Mouse (Mus musculus): ENCODE data around the gene Ttc16. TPM values are rescaled to one million over a fixed set of nuclear protein-coding genes. Genes with fewer than 3 reads are reported as not detected.
A peak's percentile ranks its signal among the peaks of the same experiment; 100 is the strongest.

The Ttc16 gene
- polyA plus RNA-seq, 1 experiment from 2014 or later, result 0.30 TPM

DNA sequence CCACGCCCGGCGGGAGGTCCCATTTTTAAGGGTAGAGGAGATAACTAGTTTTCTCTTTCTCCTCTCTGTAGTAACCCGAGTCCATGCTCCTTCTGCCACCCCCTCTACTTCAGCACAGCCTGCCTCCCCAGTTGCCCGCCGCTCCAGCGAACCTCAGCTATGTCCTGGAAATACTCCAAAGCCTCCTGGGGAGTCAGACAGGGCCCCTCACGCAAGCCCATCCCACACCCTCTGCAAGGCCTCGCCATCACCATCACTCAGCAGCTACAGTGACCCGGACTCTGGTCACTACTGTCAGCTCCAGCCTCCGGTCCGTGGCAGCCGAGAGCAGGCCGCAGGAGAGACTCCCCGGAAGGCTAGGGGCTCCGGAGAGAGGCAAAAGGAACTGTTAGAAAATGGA lies 26.4 kb downstream of the Ttc16 start:
- Histone ChIP-seq H3K27ac (ENCODE audit: low read depth, low read length) (no peak overlapping the region), H3K4me2 (no peak overlapping the region), H3K4me1 (replicated peaks; ENCODE audit: control insufficient read depth, insufficient read depth, low read length) (peaks cover 3% of the 10 kb centered on the region), H3K27me3 (replicated peaks; ENCODE audit: control insufficient read depth, insufficient read depth, low read length) (no peaks in the 10 kb centered on the region), H3K9me3 (ENCODE audit: control insufficient read depth, low read length) (no peaks in the 10 kb centered on the region), H3K36me3 (ENCODE audit: control insufficient read depth, insufficient read depth, low read length) (peaks cover 2% of the 10 kb centered on the region; the same call in 1 of the 2 replicates), H3K4me3 (ENCODE audit: low read depth, low read length) (no peak overlapping the region), H3K9ac (ENCODE audit: low read depth, low read length) (no peak overlapping the region)
- no peak for DNase-seq (ENCODE audit: low spot score)
- 90% methylated on average over 16 of the region's 16 CpGs for WGBS
- no peak for ATAC-seq (replicated peaks; ENCODE audit: low FRiP score)

GRCm38 (mm10) chr2:32744272-32744982 lies 31.0 kb downstream of the Ttc16 start:
- Histone ChIP-seq H3K9ac (ENCODE audit: low read depth, low read length) (no peak overlapping the region), H3K4me1 (replicated peaks; ENCODE audit: control insufficient read depth, insufficient read depth, low read length) (peaks cover 8% of the 10 kb centered on the region), H3K9me3 (ENCODE audit: control insufficient read depth, low read length) (no peaks in the 10 kb centered on the region), H3K27me3 (replicated peaks; ENCODE audit: control insufficient read depth, insufficient read depth, low read length) (peaks cover 22% of the 10 kb centered on the region), H3K4me3 (ENCODE audit: low read depth, low read length) (no peak overlapping the region), H3K4me2 (no peak overlapping the region), H3K36me3 (ENCODE audit: control insufficient read depth, insufficient read depth, low read length) (peaks cover 6% of the 10 kb centered on the region; the same call in 1 of the 2 replicates), H3K27ac (ENCODE audit: low read depth, low read length) (no peak overlapping the region)
- ATAC-seq (replicated peaks; ENCODE audit: low FRiP score) (no peak), DNase-seq (ENCODE audit: low spot score) (no peak)
- 74% methylated on average over 15 of the region's 15 CpGs for WGBS

DNA sequence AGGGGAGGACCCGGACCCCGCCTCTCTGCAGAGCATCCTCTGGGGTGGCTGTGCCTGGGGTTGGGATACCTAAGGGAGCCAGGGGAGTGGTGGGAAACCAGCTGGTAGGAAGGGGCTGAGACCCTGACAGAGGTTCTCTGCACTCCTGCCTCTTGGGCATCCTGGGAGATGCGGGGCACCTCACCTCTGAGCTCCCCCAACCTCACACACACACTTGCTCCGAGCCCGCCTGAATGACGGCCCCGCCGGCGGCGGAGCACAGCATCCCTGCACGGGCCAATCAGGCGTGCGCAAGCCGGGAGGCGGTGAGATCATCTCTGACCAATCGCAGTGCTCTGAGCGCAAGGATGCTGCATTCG lies 33.3 kb downstream of the Ttc16 start:
- Histone ChIP-seq H3K9me3 (ENCODE audit: control insufficient read depth, low read length) (no peaks in the 10 kb centered on the region), H3K9ac (ENCODE audit: low read depth, low read length) (no peak overlapping the region), H3K36me3 (ENCODE audit: control insufficient read depth, insufficient read depth, low read length) (0 out of 2 replicates have a peak, but pooled peaks cover 6% of the 10 kb centered on the region), H3K27ac (ENCODE audit: low read depth, low read length) (no peak overlapping the region), H3K4me2 (peak overlapping the region; percentile 80), H3K4me1 (replicated peaks; ENCODE audit: control insufficient read depth, insufficient read depth, low read length) (peaks cover 8% of the 10 kb centered on the region), H3K27me3 (replicated peaks; ENCODE audit: control insufficient read depth, insufficient read depth, low read length) (peaks cover 22% of the 10 kb centered on the region), H3K4me3 (ENCODE audit: low read depth, low read length) (no peak overlapping the region)
- WGBS, result 45% methylated on average over 18 of the region's 18 CpGs
- ATAC-seq (replicated peaks; ENCODE audit: low FRiP score) (no peak), DNase-seq (ENCODE audit: low spot score) (no peak)

- H3K4me1 ChIP-seq (replicated peaks; ENCODE audit: control insufficient read depth, insufficient read depth, low read length), result peaks cover 8% of the 10 kb centered on the region
- DNase-seq (ENCODE audit: low spot score), result peak; percentile 53
- H3K4me3 ChIP-seq (ENCODE audit: low read depth, low read length), result peak overlapping the region; percentile 41
- peaks cover 22% of the 10 kb centered on the region for H3K27me3 ChIP-seq (replicated peaks; ENCODE audit: control insufficient read depth, insufficient read depth, low read length)
- H3K9me3 ChIP-seq (ENCODE audit: control insufficient read depth, low read length), result no peaks in the 10 kb centered on the region
- peak overlapping the region; percentile 17; the same call in 1 of the 2 replicates for H3K9ac ChIP-seq (ENCODE audit: low read depth, low read length)
- ATAC-seq (replicated peaks; ENCODE audit: low FRiP score), result no peak
- no peak overlapping the region for H3K27ac ChIP-seq (ENCODE audit: low read depth, low read length)
- H3K4me2 ChIP-seq, result peak overlapping the region; percentile 80
- WGBS, result 20% methylated on average over 54 of the region's 58 CpGs
- 0 out of 2 replicates have a peak, but pooled peaks cover 6% of the 10 kb centered on the region for H3K36me3 ChIP-seq (ENCODE audit: control insufficient read depth, insufficient read depth, low read length)
Measured at GRCm38 (mm10) chr2:32741273-32742172, 33.9 kb downstream of the Ttc16 start.

GRCm38 (mm10) chr2:32740916-32741272 lies 34.5 kb downstream of the Ttc16 start, which contains the start of gene 6330409D20Rik:
Gene 6330409D20Rik, minus strand, starts transcription at chr2:32741016.
- Histone ChIP-seq H3K9ac (ENCODE audit: low read depth, low read length) (peak within 1 kb of the TSS; percentile 17; the same call in 1 of the 2 replicates), H3K9me3 (ENCODE audit: control insufficient read depth, low read length) (no peaks in the 10 kb centered on the region)
- WGBS, result 20% methylated on average over 11 of the region's 11 CpGs

DNA sequence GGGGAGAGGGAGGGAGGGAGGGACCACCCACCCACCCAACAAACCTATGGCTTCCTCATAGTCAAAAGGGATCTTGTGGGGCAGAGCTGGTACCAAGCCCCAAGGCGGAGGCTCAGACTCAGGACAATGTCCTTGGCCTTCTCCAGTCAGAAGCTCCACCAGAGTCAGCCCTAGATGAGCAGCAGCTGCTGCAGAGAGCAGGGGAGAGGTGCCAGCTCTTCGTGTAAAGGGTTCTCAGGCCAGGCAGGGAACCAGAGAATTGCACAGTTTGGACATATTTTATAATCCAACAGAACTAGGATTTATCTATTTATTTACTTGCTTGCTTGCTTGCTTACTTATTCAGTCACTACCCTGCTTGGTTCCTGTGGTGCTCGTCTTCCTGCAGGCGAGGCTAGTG lies 36.1 kb downstream of the Ttc16 start:
- Histone ChIP-seq H3K9me3 (ENCODE audit: control insufficient read depth, low read length) (no peaks in the 10 kb centered on the region), H3K4me3 (ENCODE audit: low read depth, low read length) (no peak overlapping the region), H3K9ac (ENCODE audit: low read depth, low read length) (no peak overlapping the region), H3K36me3 (ENCODE audit: control insufficient read depth, insufficient read depth, low read length) (0 out of 2 replicates have a peak, but pooled peaks cover 3% of the 10 kb centered on the region), H3K4me1 (replicated peaks; ENCODE audit: control insufficient read depth, insufficient read depth, low read length) (peaks cover 11% of the 10 kb centered on the region), H3K27me3 (replicated peaks; ENCODE audit: control insufficient read depth, insufficient read depth, low read length) (peaks cover 22% of the 10 kb centered on the region), H3K4me2 (no peak overlapping the region), H3K27ac (ENCODE audit: low read depth, low read length) (no peak overlapping the region)
- ATAC-seq (replicated peaks; ENCODE audit: low FRiP score) (no peak), DNase-seq (ENCODE audit: low spot score) (no peak)
- WGBS, result 62% methylated on average over 4 of the region's 4 CpGs

More at GRCm38 (mm10) chr2:32740916-32741272, 34.5 kb downstream of the Ttc16 start, which contains the start of gene 6330409D20Rik:
- Histone ChIP-seq H3K36me3 (ENCODE audit: control insufficient read depth, insufficient read depth, low read length) (0 out of 2 replicates have a peak, but pooled peaks cover 3% of the 10 kb centered on the region), H3K4me1 (replicated peaks; ENCODE audit: control insufficient read depth, insufficient read depth, low read length) (peaks cover 8% of the 10 kb centered on the region), H3K27me3 (replicated peaks; ENCODE audit: control insufficient read depth, insufficient read depth, low read length) (peaks cover 22% of the 10 kb centered on the region), H3K27ac (ENCODE audit: low read depth, low read length) (no peak within 1 kb of the TSS), H3K4me2 (peak within 1 kb of the TSS; percentile 80), H3K4me3 (ENCODE audit: low read depth, low read length) (peak within 1 kb of the TSS; percentile 41)
- DNase-seq (ENCODE audit: low spot score) (no peak), ATAC-seq (replicated peaks; ENCODE audit: low FRiP score) (no peak)

DNA sequence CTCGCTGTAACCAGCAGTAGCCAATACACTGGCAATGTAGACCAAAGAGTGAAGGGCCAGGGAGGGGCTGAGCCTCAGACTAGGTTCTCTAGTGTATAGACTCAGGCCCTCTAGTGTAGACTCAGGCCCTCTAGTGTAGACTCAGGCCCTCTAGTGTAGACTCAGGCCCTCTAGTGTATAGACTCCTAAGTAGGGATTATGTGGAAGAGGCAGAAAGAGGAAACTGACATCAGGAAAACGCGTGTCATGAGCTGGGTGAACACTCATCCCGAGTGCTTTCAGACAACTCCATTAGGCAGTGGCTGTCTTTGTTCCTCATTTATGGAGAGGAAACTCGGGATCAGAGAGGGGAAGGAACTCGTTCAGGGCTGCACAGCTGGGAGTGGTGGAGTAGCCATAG lies 38.4 kb downstream of the Ttc16 start:
- Histone ChIP-seq H3K4me3 (ENCODE audit: low read depth, low read length) (no peak overlapping the region), H3K27ac (ENCODE audit: low read depth, low read length) (no peak overlapping the region), H3K9ac (ENCODE audit: low read depth, low read length) (no peak overlapping the region), H3K4me1 (replicated peaks; ENCODE audit: control insufficient read depth, insufficient read depth, low read length) (peaks cover 15% of the 10 kb centered on the region), H3K36me3 (ENCODE audit: control insufficient read depth, insufficient read depth, low read length) (no peaks in the 10 kb centered on the region), H3K27me3 (replicated peaks; ENCODE audit: control insufficient read depth, insufficient read depth, low read length) (peaks cover 8% of the 10 kb centered on the region), H3K4me2 (no peak overlapping the region), H3K9me3 (ENCODE audit: control insufficient read depth, low read length) (no peaks in the 10 kb centered on the region)
- ATAC-seq (replicated peaks; ENCODE audit: low FRiP score) (no peak), DNase-seq (ENCODE audit: low spot score) (no peak)
- whole genome bisulfite sequencing, result 50% methylated on average over 6 of the region's 6 CpGs

DNA sequence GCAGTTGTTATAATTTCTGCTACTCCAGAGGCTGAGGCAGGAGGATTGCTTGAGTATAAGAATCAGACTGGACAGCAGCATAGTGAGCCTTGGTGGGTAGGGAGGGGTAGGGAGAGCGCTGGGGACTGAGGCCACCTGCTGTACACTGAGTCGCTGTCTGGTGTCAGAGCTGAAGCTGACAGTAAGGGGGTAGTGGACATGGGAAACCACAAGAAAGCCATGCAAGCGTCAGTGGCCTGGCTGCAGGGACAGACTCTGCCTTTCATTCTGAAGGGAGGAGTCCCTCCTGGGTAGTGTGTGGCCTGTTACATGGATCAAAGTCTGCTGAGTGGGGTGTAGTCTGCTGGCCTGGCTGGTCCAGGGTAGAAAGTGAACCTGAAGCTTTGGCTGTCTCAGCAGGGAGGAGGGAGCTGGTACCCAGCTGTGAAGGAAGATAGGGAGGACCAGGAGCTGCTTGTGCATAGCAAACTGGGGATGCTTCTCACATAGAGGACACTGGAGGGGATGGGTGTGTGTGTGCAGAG lies 39.1 kb downstream of the Ttc16 start:
- Histone ChIP-seq H3K36me3 (ENCODE audit: control insufficient read depth, insufficient read depth, low read length) (no peaks in the 10 kb centered on the region), H3K4me1 (replicated peaks; ENCODE audit: control insufficient read depth, insufficient read depth, low read length) (peaks cover 12% of the 10 kb centered on the region), H3K9me3 (ENCODE audit: control insufficient read depth, low read length) (no peaks in the 10 kb centered on the region), H3K4me3 (ENCODE audit: low read depth, low read length) (no peak overlapping the region), H3K9ac (ENCODE audit: low read depth, low read length) (no peak overlapping the region), H3K4me2 (no peak overlapping the region), H3K27ac (ENCODE audit: low read depth, low read length) (no peak overlapping the region), H3K27me3 (replicated peaks; ENCODE audit: control insufficient read depth, insufficient read depth, low read length) (peaks cover 3% of the 10 kb centered on the region)
- ATAC-seq (replicated peaks; ENCODE audit: low FRiP score), result no peak
- WGBS, result 40% methylated on average over 3 of the region's 3 CpGs
- no peak for DNase-seq (ENCODE audit: low spot score)
